Mouse (Mus musculus) bone marrow macrophage, adult 2 months (primary cell): Measurements from ENCODE around the gene Qpct.

ENCODE experiments used
- CTCF ChIP-seq: IDR thresholded peaks from 2 replicates; pipeline ENCODE4 v1.5.1; 2012; ENCODE audit warnings: low read depth, mild to moderate bottlenecking, low read length, moderate library complexity
- POLR2A ChIP-seq: IDR thresholded peaks from 2 replicates; pipeline ENCODE4 v1.6.1; 2012; ENCODE audit warnings: mild to moderate bottlenecking, low read depth, low read length, borderline replicate concordance

GRCm38 (mm10) chr17:79136401-79136800 lies 84.7 kb downstream of the Qpct start:
- TF ChIP-seq CTCF (no peak), POLR2A (no peak)
